Mouse (Mus musculus) layer of hippocampus, postnatal 14 days (tissue): ENCODE data around the gene Trip11. TPM values are rescaled to one million over a fixed set of nuclear protein-coding genes. Genes with fewer than 3 reads are reported as not detected.
"Not testable (repeated sequence)": the region's sequence is repeated elsewhere in the genome, so short reads cannot be mapped to it uniquely, and the experiment has no call there.

Experiments
- DNase-seq, 2 experiments: peaks; one replicate each; pipeline ENCODE4 v3.0.0; 2021 to 2022; ENCODE audit warnings: low spot score in 2 of 2, mixed read lengths in 1 of 2
- long read RNA-seq, 2 experiments: library from polyadenylated mRNA; stranded (forward); transcript quantifications; one replicate each; pipeline ENCODE4 v2.0.0; 2021
- total RNA-seq, 2 experiments: library from RNA; stranded (reverse); gene quantifications; 2 replicates each; pipeline ENCODE4 v1.2.3; 2021

Trip11 gene
- total RNA-seq, result 10 to 100 TPM; 26.8 to 27.5 TPM
- long read RNA-seq, experiment 1, result 0 reads
- long read RNA-seq, experiment 2, partial matches to known transcripts, result 0 of 2 reads
- long read RNA-seq, experiment 2, other reads (novel, unspliced or antisense), result 1 of 2 reads

DNA sequence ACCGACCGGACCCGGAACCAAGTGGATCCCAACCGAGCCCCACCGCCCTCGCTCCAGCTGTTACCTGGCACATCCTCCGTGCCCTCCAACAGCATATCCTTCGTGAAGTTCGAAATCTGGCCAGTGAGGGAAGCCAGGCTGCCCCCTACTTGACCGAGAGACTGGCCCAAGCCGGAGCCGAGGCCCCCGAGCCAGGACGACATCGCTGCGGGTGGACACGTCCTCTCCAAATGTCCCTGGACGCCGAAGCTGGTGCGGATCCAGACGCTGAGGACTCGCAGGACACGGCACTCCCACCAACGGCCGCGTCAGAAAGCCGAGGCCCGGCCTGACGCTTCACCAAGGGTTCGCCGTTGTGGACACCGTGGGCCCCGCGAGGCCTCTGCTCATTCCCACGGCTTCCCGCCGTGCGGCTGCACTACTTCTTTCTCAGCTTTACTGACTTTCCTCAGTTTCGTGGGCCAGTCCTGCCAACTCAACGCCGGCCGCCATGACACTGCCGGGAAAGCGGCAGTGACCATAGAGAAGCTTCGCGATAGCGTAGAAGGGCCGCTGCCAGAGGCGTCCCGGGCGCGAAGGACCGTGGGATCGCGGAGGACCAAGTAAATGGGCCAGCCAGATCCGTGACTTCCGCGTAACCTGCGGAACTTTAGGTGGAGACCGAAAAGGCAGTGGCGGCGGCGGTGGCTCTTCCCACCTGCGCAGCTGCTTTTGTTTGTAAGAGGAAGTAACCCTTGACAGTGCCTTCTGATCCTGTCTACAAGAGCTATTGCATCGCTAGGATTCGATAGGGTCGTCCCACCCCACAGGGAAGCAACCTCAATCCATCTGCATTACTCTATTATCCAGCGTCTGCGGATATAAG, at the start of gene Trip11:
TSS of gene Trip11 (minus strand) at position 642 of the 865 bp plus-strand sequence.
- peak; percentile 90 to 92 for DNase-seq

DNA sequence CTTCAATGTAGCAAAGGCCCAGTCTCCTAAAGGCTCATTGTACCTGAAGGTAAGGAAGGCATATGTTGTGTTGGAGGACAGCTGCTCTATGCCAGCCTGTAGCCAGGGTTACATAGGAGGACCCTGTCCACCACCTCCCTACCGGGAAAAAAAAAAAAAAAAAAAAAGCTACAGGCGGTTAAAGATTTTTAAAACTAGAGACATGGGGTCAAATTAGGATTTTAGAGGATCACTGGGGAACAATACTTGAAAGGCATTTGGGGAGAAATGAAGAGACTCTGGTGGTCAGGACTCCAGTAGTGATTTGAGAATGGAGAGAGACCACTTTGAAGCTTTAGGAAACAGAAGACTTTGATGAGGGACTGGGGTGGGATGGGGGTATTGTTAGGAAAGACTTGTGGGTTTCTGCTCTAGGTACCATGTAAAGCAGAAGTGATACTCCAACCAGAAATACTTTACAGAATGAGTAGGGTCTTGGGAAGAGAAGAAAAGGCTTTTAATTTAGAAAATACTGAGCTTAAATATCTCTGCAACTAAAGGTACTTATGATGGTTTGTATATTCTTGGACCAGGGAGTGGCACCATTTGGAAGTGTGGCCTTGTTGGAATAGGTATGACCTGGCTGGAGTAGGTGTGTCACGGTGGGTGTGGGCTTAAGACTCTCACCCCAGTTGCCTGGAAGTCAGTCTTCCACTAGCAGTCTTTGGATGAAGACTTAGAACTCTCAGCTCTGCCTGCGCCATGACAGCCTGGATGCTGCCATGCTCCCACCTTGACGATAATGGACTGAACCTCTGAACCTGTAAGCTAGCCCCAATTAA, 46.1 kb upstream of the Trip11 start:
- not testable (repeated sequence) for DNase-seq

DNA sequence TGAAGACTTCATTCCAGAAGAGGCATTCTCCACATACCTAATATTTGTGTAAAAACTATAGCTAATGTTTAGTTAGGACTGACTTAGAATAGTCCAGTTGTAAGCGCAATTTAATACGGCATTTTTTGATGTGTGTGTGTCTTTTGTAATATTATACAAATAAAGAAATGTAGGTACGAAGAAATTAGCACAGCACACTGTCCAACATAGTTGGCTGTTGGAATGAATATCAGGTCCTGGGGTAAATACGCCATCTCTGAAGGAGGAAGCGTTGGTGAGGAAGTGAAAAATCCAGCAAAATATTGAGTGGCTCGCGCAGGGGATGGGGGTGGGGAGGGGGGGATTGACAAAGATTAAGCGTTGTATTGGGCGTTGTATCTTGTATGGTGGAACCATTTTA, 45.5 kb upstream of the Trip11 start:
- no peak for DNase-seq

DNA sequence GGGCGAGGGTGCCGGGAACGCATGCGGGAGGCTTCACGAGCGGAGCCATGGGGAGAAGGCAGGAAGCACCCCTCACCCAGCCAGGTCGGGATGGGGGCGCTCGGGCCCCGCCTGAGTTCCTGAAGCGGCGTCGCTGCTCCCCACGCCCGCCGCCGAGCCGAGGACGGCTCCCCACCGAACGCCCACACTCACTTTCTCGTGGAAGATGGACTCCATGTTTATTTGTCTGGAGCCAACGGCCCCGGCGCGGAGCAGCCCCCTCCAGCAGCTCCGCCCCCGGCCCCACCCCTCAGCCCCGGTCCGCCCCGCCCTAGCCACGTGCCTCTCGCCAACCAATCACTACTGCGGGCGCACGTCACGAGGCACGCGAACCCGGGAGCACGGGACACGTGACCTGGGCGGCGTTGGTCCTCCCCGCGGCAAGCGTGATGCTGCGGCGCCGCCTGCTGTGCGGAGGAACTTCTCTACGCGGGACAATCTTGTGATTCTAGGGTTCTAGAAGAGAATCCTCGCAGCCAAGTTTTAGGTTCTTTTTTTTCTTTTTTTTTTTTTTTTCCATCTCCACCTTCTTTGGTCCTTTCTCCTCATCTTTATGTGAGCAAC, 45.0 kb upstream of the Trip11 start, which contains the start of gene Atxn3:
TSS of gene Atxn3 (minus strand) at position 305 of the 603 bp plus-strand sequence.
- peak; percentile 95 to 97 for DNase-seq

DNA sequence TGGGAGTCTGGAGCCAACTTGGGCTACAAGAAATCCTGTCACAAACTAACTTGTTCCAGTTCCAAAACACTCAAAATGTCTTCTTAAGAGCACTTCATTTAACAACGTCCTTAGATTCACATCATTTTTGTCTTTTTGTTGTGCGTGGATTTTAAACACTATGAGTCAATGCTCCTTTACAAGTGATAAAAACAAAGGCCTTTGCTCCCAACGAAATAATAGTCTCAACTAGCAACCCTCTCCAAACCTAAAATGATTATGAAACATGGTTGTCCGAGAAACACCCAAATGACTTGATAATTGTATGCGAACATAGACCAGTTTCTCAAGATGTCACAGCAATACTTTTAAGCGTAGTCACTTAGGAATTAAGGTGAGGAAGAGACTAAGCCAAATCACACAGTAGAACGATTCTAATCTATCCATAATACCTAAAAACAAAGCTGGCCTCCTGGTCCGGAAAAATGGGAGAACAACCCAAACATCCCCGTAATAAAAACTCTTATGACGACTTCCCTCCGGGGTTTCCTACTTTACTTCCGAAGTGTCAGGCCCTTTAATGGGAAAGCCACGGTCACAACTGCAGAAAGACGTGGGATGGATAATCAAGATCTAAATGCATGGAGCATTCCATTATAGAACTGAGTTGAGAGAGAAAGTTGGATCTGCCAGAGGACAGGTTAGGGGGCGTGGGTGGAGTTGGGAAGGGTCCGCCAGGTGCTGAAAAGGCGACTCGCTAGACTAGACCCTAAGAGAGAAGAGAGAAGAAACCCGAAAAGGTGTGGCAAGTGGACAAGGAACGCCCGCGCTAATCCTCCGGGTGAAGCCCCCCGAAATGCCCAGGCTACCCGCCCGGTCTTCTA, 44.2 kb upstream of the Trip11 start:
- peak in 1 of 2 experiments; percentile 28 for DNase-seq

DNA sequence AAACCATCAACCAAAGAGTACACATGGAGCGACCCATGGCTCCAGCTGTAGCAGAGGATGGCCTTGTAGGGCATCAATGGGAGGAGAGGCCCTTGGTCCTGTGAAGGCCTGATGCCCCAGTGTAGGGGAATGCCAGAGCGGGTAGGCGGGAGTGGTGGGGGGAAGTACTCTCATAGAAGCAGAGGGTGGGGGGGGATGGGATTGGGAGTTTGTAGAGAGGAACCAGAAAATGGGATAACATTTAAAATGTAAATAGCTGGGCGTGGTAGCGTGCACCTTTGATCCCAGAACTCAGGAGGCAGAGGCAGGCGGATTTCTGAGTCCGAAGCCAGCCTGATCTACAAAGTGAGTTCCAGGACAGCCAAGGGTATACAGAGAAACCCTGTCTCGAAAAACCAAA, 42.8 kb upstream of the Trip11 start:
- not testable (repeated sequence) for DNase-seq

DNA sequence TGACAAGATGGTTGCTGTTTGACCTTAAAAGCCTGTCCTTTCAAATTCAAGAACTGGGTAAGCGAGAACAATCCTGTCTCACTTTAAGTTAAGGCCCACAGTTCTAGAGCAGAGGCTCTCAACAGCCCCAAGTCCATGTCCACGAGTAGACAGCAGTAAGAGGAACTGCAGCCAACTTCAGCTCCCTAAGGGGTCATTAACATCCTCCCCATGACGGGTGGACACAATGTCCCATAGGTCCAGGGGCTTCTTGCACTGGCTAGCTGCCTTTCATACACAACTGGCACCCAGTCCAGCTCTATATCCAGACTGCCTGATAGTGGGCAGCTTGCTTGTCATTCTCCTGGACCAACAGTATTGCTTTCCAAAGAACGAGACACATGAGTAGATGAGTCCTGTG, 35.7 kb upstream of the Trip11 start:
- DNase-seq, result no peak

DNA sequence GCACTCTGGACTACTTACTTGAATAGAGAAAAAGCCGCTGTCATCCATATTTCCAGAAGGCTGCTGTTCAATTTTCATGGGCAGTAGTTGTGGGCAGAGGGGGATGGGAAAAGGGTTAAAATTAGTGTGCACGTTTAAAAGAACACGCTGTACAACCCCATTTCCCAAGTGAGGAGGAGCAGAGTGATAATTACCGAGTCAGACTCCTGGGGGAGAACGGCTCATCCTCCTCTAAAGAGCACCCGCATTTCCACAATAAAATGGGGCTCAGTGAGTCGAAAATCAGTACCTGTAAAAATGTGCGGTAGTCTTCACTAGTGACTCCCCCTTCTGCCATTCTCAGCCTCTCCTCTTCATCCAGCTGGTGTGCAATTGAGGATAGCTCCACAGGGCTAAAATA, 34.9 kb upstream of the Trip11 start:
- no peak for DNase-seq

DNA sequence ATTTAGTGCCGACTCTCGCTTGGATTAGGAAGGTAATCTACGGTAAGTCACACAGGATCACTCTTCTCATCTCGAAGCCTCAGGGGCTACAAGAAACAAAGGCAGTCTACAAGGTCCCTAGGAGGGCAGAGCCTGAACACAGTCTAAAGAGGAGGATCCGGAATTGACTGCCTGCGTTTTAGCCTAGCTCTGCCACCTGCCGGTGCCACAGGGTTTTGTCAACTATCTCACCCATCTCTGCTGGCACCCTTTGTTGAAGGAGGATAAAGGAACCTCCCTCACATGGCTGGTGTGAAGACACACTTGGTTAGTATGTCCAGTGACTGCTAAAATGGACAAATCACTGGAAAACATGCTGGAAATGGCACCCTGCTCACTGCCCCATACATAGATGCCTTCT, 24.5 kb upstream of the Trip11 start:
- no peak for DNase-seq

DNA sequence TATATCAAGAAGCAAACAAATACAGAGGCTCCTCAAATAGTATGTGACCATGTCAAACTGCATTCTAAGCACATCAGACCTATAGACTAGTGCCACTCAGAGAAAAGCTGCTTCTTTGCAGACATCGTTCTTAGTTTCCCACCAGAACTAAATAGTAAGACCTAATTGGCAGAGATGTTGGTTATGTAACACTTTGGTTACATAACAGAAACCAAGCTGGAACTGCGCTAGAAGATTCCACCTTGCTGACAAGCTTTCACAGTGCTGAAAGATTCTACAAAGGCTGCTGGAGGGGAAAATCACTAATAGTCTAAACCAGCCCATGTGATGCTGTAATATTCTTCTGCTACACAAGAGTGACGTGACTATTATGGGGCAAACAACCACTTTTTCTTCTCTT, 22.2 kb upstream of the Trip11 start:
- no peak for DNase-seq

DNA sequence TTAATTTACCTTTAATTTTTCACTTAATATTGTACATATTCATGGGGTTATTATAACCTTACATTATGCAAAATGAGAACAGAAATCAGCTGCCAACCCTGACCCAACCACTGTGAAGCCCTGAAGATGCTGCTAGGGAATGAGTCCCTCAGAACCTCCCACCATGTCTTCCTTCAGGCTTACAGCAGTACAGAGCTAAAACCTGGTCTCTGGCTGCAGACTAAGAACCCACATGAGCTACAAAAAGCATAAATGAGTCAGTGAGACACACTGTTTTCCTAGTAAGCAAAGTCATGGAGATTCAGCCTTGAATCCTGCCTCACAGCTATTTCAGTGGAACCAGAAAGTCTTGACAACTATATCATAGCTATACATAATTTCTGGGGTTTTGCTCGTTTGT, 15.4 kb upstream of the Trip11 start:
- no peak for DNase-seq

DNA sequence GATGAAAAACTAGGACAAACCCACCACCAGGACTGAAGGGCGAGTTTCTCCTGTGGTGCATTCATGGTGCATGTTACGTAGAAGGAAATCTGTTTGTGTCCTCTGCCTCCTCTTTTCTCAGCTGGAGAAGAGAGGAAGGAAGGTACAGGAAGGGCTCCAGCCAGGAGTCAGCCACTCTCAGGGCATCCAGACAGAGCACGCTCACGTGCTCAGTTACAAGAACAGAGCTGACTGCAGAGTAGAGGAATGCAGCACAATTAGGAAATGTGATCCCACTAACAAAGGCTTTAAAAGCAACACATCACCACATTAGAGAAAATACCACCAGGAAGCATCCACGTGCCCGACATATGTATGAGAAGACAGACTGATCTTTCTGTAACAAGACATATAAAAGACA, 9.2 kb upstream of the Trip11 start:
- no peak for DNase-seq

DNA sequence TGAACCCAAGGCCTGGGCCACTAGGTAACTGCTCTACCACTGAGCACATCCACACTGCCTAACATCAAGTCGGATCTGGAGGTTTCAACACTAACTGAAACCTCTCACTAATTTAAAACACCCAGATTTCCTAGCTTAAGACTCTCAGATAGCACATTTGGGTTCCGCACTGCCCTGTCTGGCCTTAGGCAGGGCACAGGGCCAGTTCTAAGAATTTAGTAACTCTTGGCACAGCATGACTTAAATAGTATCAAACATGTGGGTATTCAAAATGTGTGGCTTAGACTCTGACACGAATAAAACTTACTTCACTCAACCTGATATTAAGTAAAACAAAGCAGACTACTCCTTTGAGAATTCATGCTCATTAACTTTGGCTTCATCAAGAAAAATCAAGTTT, 6.8 kb upstream of the Trip11 start:
- DNase-seq, result no peak

DNA sequence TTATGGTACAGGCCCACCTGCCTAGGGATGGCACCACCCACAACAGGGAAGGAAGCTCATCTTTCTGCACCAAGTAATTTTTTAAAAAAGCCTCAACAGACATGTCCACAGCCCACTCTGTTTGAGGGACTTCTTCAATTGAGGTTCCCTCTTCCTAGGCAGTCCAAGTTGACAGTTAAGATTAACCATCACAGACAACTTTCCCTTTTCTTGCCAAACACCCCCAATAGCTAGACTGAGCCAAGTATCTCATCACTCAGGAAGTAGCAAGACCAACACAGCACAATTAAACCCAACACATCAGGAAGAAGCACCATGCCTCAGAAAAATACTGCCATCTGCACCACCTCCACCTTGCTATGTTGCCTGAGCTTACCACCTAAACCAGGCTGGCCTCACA, 4.1 kb upstream of the Trip11 start:
- DNase-seq, result no peak

DNA sequence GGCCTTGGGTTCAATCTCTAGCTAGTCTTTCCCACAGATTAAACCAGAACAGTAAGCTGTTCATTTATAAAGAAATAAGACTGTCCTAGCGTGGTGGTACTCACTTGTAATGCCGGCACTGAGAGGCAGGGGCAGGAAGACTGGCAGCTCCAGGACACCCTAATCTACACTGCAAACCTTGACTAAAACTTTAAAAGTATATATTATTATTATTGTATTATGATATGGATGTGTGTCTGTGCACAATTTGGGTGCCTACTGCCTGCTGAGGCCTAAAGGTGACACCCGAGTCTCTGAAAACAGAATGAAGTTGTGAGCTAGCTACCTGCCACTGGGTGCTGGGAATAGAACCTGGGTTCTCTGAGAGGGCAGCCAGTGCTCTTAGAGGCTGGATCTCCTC, 1.7 kb downstream of the Trip11 start:
- DNase-seq, result no peak

DNA sequence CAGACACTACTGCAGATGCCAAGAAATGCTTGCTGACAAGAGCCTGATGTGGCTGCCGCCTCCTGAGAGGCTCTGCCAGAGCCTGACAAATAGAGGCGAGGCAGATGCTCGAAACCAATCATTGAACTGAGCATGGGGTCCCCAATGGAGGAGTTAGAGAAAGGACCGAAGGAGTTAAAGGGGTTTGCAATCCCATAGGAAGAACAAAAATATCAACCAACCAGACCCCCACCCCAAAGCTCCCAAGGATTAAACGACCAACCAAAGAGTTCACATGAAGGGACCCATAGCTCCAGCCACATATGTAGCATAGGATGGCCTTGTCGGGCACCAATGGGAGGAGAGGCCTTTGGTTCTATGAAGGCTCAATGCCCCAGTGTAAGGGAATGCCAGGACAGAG, 2.7 kb downstream of the Trip11 start:
- no peak for DNase-seq

DNA sequence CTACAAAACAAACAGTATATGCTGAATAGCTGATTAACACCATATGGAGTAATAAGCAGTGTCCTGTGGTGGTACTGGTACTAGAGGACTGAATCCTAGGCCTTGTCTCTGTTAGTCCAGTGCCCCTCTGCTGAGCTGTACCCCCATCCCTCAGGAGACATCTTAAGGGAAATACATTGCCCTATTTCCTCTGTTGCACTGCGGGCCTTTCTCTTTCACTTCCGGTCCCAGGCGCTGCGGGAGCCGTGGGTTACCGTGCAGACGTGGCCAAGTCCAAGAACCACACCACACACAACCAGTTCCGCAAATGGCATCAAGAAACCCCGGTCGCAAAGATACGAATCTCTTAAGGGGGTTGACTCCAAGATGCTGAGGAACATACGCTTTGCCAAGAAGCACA, 7.2 kb downstream of the Trip11 start:
- no peak for DNase-seq

DNA sequence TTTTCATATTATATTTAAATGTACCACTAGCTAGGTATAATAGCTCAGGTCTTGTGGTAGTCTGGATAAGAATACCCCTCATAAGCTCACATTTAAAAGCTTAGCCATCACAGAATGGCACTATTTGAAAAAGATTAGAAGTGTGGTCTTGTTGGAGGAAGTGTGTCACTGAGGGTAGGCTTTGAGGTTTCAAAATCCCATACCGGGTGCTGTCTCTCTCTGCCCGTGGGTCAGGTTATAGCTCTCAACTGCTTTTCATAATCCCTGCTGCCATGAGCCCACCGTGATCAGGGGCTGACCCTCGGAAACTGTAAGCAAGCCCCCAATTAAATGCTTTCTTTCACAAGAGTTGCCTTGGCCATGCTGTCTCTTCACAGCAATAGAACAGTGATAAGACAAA, 8.2 kb downstream of the Trip11 start:
- no peak for DNase-seq

DNA sequence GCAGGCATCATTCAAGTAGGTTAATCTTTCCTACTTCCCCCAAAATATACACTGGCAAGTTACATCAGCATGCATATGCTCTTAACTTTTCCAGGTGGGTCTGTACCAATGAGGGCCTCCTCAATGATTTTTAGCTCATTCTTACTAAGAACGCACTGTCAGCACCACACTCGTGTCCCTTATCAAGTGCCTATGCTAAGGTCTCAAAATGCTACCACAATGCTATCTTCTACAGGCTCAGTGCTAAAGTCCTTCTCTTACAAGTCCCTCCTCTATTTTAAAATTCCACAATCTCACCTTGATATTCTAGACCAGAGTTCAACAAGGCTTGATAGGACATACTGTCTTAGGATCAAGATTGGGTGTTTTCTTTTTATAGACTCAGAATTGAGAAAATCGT, 8.9 kb downstream of the Trip11 start:
- DNase-seq, result no peak

DNA sequence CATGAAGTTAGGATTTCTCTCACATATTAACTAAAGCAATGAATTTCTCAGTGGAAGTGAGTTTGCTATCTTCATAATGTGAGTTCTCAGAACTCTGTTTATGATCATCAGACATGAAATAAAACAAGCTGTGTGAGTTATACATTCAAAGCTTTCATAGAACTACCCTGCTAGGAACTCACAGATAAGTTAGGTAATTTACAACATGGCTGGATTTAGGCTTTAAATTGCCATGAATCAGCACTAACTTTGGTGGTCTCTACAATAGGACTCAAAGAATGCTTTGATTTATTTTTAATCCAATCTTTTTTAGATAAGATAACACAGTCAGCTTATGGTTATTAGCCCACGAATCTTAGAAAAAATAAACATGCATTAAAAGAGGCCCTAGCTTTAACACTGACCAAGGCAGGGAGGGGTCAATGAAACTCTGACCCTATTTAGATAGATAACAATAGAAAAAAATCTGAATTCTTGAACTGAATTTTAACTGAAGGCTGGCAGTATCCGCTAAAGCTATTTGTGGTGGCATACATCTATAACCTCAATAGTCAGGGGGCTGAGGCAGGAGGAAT, 13.3 kb downstream of the Trip11 start:
- no peak for DNase-seq
